Mouse (Mus musculus) left cerebral cortex, adult 2 months (tissue): ENCODE data around the gene Col11a1. TPM values are rescaled to one million over a fixed set of nuclear protein-coding genes. Genes with fewer than 3 reads are reported as not detected.

Experiments used
- DNase-seq, 2 experiments: peaks; one replicate each; pipeline ENCODE4 v3.0.0; 2021 to 2022; ENCODE audit warnings: low spot score in 2 of 2, mixed read lengths in 1 of 2; ENCODE audit errors: extremely low spot score in 1 of 2
- H3K27ac ChIP-seq: fragments of 200-600 bp; 2 replicates; pipeline ENCODE4 v1.8.1; 2022
- H3K4me3 ChIP-seq: fragments of 200-600 bp; 2 replicates; pipeline ENCODE4 v1.8.1; 2022
- CTCF ChIP-seq: fragments of 200-600 bp; IDR thresholded peaks from 2 replicates; pipeline ENCODE4 v1.8.1; 2022; ENCODE audit warnings: antibody characterized with exemption, mild to moderate bottlenecking, moderate library complexity
- intact Hi-C: fragments of 180-260 bp; cut with DNase I; formaldehyde crosslinking; loops from one replicate; pipeline ENCODE4 v1.15.1; 2025
- long read RNA-seq, 2 experiments: library from polyadenylated mRNA; stranded (forward); transcript quantifications; one replicate each; pipeline ENCODE4 v2.0.0; 2021; ENCODE audit warnings: borderline mapping rate in 2 of 2
- total RNA-seq, 2 experiments: library from RNA; stranded (reverse); gene quantifications; 2 replicates each; pipeline ENCODE4 v1.2.3; 2021

The Col11a1 gene
- total RNA-seq: 1 to 10 TPM; 8.1 to 9.8 TPM
- long read RNA-seq, experiment 1, full-length matches to known transcripts: 3 of 8 reads
- long read RNA-seq, experiment 1, partial matches to known transcripts: 5 of 8 reads
- long read RNA-seq, experiment 1, other reads (novel, unspliced or antisense): 0 of 8 reads
- long read RNA-seq, experiment 2, full-length matches to known transcripts: 3 of 6 reads
- long read RNA-seq, experiment 2, partial matches to known transcripts: 2 of 6 reads
- long read RNA-seq, experiment 2, other reads (novel, unspliced or antisense): 1 of 6 reads

DNA sequence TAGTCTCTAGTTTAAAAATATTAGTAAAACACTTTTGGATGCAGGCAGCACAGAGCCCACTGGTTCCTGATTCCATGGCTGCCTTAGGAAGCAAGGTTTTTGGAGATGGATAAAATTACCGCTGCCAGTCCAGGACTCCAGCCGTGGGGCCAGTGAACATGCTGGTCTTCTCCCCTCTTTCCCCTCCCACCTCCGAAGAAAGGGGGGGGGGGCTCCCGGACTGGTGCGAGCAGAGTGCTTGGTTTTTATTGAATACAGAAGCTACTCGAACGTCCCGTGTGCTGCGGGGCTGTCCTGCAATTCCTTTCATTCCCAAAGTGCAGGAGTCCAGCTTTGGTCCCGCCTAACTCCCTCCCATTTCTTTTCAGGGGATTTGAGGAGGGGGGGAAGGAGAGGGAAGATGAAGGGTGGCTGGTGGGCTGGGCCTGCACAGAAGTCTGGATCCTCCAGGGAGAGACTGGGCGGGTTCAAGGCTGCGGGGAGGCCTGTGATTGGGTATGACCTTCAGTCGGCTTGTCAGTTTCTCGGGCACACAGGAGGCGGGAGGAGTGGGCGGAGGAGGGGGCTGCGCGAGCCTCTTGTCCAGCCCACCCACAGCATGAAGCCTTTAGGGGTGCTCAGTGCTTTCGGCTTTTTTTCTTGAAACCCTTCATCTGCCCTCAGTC, at the start of gene Col11a1:
Gene Col11a1 (plus strand): TSS at position 570 of the 665 bp plus-strand sequence.
- DNase-seq: peak; percentile 49 to 58
- intact Hi-C loops: no loop called here
- H3K27ac ChIP-seq: no peak within 1 kb of the TSS
- peak within 1 kb of the TSS; percentile 54 for H3K4me3 ChIP-seq
- no peak for TF ChIP-seq CTCF

DNA sequence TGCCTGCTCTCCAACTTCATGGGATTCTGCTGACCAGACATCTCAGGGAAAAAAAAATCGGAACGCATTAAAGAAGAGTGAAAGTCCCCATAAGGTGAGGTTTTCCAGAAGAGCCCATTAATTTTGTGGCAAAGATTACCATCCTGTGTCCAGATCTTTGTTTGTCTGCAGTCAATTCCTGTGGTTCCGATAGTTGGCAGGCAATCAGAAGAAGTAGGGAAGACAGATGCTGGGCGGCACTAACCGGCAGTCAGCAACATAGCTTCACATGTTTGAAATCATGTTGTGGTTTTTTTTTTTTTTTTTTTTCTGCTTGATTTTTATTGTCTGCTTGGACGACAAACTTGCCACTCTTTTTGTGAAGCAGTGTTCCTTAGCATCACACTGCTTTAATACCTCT, 39.4 kb upstream of the Col11a1 start:
- intact Hi-C loops: no loop called here
- DNase-seq: no peak
- TF ChIP-seq CTCF: no peak

DNA sequence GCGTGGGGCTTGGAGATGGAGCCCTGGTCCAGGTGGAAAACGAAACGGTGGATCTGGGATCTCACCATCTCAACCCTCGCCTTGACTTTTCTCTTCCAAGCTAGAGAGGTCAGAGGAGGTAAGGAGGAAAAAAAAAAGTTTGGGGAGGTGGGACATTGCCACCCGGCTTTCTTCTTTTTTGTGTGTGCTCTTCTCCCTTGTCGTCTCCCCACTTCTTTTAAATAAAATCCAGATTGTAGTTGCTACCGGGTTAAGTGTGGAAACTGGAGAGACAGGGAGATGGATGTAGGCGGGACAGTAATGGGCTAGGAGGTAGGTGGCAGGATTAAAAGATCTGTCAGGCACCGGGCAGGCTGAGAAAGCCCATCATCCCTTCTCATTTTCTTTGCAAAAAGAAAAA, 546 bp downstream of the Col11a1 start:
- no peak for TF ChIP-seq CTCF
- intact Hi-C loops: no loop called here
- Histone ChIP-seq H3K27ac (no peak overlapping the region), H3K4me3 (peak overlapping the region; percentile 54)
- DNase-seq: no peak

More for the DNA sequence above, 39.4 kb upstream of the Col11a1 start:
- Histone ChIP-seq H3K4me3 (no peak overlapping the region), H3K27ac (no peak overlapping the region)

DNA sequence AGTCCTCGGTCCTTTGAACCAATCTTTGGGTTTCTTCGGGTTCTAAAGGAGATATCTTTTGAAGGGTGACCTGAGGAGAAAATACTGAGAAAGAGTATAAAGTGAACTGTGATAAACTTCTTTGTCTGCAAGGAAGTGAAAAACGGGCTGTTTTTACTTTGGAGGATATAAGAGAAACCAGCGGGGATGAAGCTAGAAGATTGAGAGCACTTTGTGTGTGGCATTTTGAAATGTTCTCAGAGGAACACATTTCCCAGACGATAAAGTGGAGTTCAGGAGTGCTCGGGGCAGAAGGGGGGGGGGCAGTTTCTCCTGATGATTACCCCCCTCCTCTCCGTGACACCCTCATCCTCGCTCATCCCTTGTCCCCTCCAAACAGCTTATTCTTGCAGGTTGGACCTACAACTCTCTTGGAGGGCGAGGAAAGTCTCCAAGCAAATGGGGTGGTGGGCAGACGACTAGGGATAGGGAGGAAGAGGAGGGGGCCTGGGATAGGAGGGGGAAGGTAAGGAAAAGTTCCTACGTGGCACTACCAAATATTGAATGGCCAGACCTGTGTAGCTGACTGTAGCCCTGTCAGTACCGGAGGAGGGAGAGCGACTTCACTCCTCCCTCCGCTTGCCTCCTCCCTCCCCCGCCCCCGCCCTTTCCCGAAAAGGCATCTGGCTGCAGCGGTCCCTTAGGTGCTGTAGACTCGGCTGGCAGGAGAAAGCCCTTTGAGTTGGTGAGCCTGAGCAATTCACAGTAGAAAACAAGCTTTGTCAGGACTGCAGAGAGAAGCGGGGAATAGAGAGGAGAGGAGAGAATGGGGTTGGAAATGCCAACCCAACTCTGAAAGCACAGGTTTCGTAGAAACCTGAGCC, 1.2 kb downstream of the Col11a1 start:
- Histone ChIP-seq H3K4me3 (peak overlapping the region; percentile 54), H3K27ac (0 out of 2 replicates have a peak overlapping the region, but pooled peaks have one; percentile 47)
- TF ChIP-seq CTCF: no peak
- intact Hi-C loops: loop anchor here (2.0 kb wide), 1 partner anchor 381 kb away; no protein-coding TSS in a partner anchor
- peak; percentile 14 to 18 for DNase-seq

DNA sequence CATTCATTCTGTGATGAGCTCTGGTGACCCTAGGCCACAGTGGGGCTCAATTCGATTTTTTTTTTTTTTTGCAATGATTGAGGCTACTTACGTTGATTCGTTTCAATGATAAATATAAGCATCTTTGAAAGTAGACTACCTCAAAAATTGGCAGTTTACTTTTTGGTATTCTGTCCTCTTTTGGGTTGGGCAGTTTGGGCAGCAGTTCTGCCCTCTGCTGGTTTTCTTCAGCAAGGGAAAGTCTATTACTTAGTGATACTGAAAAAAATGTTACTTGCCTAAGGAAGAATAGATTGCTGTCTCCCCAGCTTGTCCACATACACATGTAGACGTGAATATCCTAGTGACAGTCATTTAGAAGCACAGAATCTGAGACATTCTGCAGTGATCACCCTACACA, 2.0 kb downstream of the Col11a1 start:
- H3K27ac ChIP-seq: no peak overlapping the region
- TF ChIP-seq CTCF: peak; percentile 79

DNA sequence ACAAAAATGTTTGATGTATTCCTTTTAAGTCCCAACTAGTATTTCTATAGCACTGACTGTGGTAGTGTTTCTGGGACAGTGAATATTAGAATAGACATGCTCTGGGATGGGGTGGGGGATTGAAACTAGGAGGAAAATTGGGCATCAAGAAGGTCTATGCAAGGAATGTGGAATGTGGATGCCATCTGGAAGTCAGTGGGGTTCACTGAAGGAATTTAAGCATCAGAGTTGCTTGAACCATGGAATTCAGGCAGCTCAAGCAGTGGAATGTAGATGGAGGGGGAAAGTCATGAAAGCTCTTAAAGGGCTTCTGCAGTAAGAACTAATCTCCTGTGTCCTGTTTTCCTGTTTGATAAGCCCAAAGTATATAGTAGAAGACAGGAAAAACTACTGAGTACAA, 22.1 kb downstream of the Col11a1 start:
- no peak overlapping the region for H3K4me3 ChIP-seq
- no peak for TF ChIP-seq CTCF
- intact Hi-C loops: no loop called here
- no peak overlapping the region for H3K27ac ChIP-seq
- no peak for DNase-seq

More for the DNA sequence above, 2.0 kb downstream of the Col11a1 start:
- peak in 1 of 2 experiments; percentile 13 for DNase-seq
- intact Hi-C loops: loop anchor here (2.0 kb wide), 1 partner anchor 382 kb away; no protein-coding TSS in a partner anchor
- H3K4me3 ChIP-seq: peak overlapping the region; percentile 54

DNA sequence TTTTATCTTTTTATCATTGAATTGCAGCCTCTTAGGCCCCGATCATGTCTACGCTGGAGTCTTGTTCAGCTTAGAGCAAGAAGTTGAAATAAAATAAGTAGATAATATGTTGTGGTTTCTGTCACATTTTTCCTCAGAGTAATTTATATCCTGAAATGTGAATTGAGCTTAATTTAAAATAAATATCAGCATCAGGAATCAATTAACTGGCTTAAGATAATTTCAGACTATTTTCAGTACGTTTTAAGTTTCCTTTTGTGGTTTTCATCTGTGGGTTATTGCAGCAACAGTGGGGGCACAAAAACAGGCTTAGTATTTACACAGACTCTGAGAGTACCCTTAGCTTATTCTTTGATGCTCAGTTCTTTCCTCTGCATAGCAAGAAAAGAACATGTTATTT, 23.2 kb downstream of the Col11a1 start:
- no peak overlapping the region for H3K4me3 ChIP-seq
- no peak for TF ChIP-seq CTCF
- H3K27ac ChIP-seq: no peak overlapping the region
- intact Hi-C loops: no loop called here
- DNase-seq: no peak

DNA sequence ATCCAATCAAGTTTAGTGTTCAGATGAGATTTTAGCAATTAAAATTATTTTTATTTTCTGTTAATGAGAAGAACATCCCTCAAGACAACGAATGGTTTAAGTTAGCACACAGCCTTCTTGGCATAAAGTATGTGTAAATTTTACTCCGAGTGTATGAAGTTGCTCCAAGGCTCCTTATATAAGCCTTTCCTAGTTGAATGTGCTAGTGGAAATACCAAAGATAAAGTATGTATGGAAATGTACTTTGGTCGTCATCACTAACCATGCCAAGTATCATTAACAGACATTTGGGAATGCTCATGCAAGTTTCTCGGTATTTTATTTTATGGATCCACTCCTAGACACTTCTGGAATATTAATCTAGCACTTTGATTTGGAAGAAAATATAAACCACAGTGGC, 34.8 kb downstream of the Col11a1 start:
- DNase-seq: no peak
- Histone ChIP-seq H3K27ac (no peak overlapping the region), H3K4me3 (peak overlapping the region; percentile 25; the same call in 1 of the 2 replicates)
- no peak for TF ChIP-seq CTCF
- intact Hi-C loops: no loop called here

DNA sequence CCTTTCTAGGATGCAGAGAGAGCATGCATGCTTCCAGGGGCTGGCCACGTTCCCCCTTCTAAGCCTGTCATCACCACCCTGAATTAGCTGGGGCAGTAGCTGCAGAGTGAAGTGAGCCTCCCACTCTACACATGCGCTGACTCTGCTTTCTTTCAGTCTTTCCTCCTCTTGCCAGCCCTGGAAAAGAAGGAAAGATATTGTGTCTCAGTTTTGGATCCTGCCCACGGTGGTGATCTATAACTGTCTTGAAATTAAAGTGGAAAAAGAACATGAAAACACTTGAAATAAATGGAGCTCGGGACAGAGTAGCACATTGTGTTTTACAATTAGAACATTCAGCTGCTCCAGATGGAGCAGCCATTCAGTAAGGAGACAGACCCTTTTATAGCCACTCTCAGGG, 35.2 kb downstream of the Col11a1 start:
- no peak for TF ChIP-seq CTCF
- H3K27ac ChIP-seq: no peak overlapping the region
- intact Hi-C loops: no loop called here
- DNase-seq: peak; percentile 21 to 37
- H3K4me3 ChIP-seq: peak overlapping the region; percentile 25

DNA sequence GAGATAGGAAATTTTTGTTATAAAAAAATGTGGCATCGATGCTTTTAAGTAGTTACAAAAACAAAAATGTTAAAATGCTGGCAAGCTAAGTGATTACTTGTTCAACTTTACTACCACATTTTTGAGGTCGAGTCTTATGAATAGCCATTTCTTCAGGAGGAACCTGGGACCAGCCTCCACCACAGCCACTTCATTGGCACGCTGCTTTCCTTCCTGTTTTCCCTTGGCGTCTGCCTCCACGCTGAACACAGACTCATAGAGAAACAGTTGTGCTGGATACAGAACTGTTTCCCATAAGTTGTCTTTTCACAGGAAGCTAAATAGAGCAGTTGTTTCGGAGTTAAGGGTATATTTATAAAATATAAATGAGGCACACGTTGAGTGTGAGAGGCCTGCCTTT, 69.0 kb downstream of the Col11a1 start:
- Histone ChIP-seq H3K27ac (no peak overlapping the region), H3K4me3 (no peak overlapping the region)
- no peak for TF ChIP-seq CTCF
- intact Hi-C loops: no loop called here
- DNase-seq: no peak

DNA sequence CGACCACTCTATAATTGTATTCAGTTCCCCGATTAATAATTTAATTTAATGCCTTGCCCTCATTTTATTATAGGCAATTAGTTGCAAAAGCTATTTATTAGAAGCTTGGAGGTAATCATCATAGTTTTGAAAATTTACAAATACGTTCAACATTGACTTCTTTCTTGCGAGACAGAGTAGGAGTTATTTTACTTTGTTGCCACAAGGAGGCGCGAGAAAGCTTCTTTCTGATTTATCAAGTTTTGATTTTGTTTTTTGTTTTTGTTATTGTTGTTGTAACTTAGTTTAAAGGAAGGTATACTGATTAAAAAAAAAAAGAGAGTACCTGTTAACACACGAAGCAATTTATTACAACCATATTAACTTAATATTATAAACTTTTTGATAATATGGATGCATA, 76.8 kb downstream of the Col11a1 start:
- intact Hi-C loops: loop anchor here (10.0 kb wide), 1 partner anchor 452 kb away; no protein-coding TSS in a partner anchor
- H3K27ac ChIP-seq: no peak overlapping the region
- peak; percentile 64 for TF ChIP-seq CTCF
- H3K4me3 ChIP-seq: no peak overlapping the region
- no peak for DNase-seq

DNA sequence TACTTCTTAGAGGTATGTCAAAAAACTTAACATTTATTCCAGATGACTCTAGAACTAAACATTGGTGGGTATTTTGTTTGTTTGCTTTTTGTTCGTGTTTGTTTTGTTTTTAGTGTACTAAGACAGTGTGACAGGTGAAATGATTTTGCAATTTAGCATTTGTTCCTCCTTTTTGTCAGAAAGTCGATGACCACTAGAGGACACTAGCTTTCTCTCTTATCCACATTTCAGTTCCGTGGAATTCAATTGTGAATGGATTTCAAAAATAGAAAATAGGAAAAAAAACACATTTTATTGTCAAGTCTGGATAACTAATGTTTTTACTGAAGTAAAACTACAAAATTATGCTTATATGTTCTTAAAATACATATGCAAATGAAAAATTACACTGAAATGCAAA, 116.8 kb downstream of the Col11a1 start:
- TF ChIP-seq CTCF: peak; percentile 69
- intact Hi-C loops: loop anchor here (2.0 to 10.0 kb wide), 3 partner anchors 758 to 1496 kb away; partner anchors contain the start of gene Olfm3
- Histone ChIP-seq H3K4me3 (no peak overlapping the region), H3K27ac (no peak overlapping the region)
- DNase-seq: no peak
